Mouse (Mus musculus) forebrain, embryonic 11.5 days (tissue): ENCODE data around the gene Cdsn. TPM values are rescaled to one million over a fixed set of nuclear protein-coding genes. Genes with fewer than 3 reads are reported as not detected.

Experiments used
- ATAC-seq: fragments of 200-750 bp; cut with Nextera tagmentation; replicated peaks from 2 replicates; pipeline ENCODE4 v1.8.0; 2017; ENCODE audit warnings: moderate TSS enrichment; ENCODE audit not compliant: low FRiP score
- DNase-seq: peaks from one replicate; pipeline ENCODE4 v3.0.0-alpha.2; 2017; ENCODE audit warnings: low spot score
- H3K27ac ChIP-seq: fragments of 300-500 bp; sonication (generic); 2 replicates; pipeline ENCODE4 v1.5.1; 2014; ENCODE audit warnings: low read depth, low read length
- H3K27me3 ChIP-seq: fragments of 300-500 bp; sonication (generic); 2 replicates; pipeline ENCODE4 v1.6.1; 2014; ENCODE audit warnings: mild to moderate bottlenecking, low read length, mixed read lengths; ENCODE audit not compliant: control insufficient read depth, insufficient read depth
- H3K36me3 ChIP-seq: fragments of 300-500 bp; sonication (generic); 2 replicates; pipeline ENCODE4 v1.6.1; 2014; ENCODE audit warnings: mild to moderate bottlenecking, low read length, moderate library complexity, mixed read lengths; ENCODE audit not compliant: control insufficient read depth, insufficient read depth
- H3K4me1 ChIP-seq: fragments of 300-500 bp; sonication (generic); replicated peaks from 2 replicates; pipeline ENCODE4 v1.6.1; 2014; ENCODE audit warnings: low read length, mixed read lengths; ENCODE audit not compliant: control insufficient read depth, insufficient read depth
- H3K4me2 ChIP-seq: fragments of 300-500 bp; sonication (generic); 2 replicates; pipeline ENCODE4 v1.6.1; 2014; ENCODE audit warnings: low read depth, mild to moderate bottlenecking, low read length, moderate library complexity, mixed read lengths; ENCODE audit not compliant: severe bottlenecking
- H3K4me3 ChIP-seq: fragments of 300-500 bp; sonication (generic); 2 replicates; pipeline ENCODE4 v1.5.1; 2014; ENCODE audit warnings: low read depth, low read length
- H3K9ac ChIP-seq: fragments of 300-500 bp; sonication (generic); 2 replicates; pipeline ENCODE4 v1.6.1; 2014; ENCODE audit warnings: low read length
- H3K9me3 ChIP-seq: fragments of 300-500 bp; sonication (generic); 2 replicates; pipeline ENCODE4 v1.6.1; 2016; ENCODE audit warnings: low read length, mixed read lengths; ENCODE audit not compliant: control insufficient read depth
- WGBS: fragments of 180-500 bp; shearing (Covaris S2); extraction: QIAGEN DNeasy Blood & Tissue Kit; methylation state at CpG from one replicate; pipeline ENCODE4 v1.1.7; 2014; 5-methylcytosine and 5-hydroxymethylcytosine counted together
- polyA plus RNA-seq: library from polyadenylated mRNA; unstranded; fragments of >200 nt; fragmentation: Nextera tagmentation; extraction: Ambion mirVana; gene quantifications from 2 replicates; pipeline ENCODE4 v1.2.1, GENCODE M21; 2014

The Cdsn gene
- polyA plus RNA-seq, 1 experiment from 2014 or later, result not detected

GRCm38 (mm10) chr17:35524354-35524753 is 27.6 kb upstream of the Cdsn start:
- no peak overlapping the region for H3K4me3 ChIP-seq
- H3K27me3 ChIP-seq, result no peaks in the 10 kb centered on the region
- ATAC-seq (no peak), DNase-seq (no peak)
- no peaks in the 10 kb centered on the region; the same call in 1 of the 2 replicates for H3K36me3 ChIP-seq
- H3K27ac ChIP-seq, result no peak overlapping the region
- H3K9me3 ChIP-seq, result no peaks in the 10 kb centered on the region
- no peak overlapping the region for H3K4me2 ChIP-seq
- H3K4me1 ChIP-seq, result no peaks in the 10 kb centered on the region
- WGBS, result 89% methylated on average over 9 of the region's 9 CpGs
- no peak overlapping the region for H3K9ac ChIP-seq

DNA sequence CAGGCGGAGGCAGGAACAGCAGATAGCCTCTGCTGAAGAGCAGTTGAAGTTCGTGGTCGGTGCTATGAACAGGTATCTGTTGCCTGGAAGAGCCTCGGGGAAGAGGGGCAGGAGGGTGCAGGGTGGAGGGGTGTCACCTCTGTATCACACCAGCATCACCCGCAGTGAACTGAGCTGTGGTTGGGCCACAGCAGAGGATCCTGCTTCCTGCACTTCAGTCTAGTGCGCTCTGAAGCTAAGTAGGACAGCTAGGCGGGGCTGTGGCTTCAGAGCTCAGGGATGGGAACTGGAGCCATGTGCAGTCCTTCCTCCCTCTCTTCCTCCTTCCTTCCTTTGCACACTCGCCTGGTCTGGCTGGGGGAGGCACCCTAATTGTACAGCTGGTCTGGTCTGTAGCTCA is 25.3 kb upstream of the Cdsn start:
- H3K9me3 ChIP-seq, result no peaks in the 10 kb centered on the region
- no peak overlapping the region for H3K4me2 ChIP-seq
- 81% methylated on average over 8 of the region's 8 CpGs for WGBS
- H3K27me3 ChIP-seq, result no peaks in the 10 kb centered on the region
- H3K4me1 ChIP-seq, result no peaks in the 10 kb centered on the region
- H3K9ac ChIP-seq, result no peak overlapping the region
- H3K27ac ChIP-seq, result no peak overlapping the region
- no peak for DNase-seq
- H3K4me3 ChIP-seq, result no peak overlapping the region
- no peaks in the 10 kb centered on the region; the same call in 1 of the 2 replicates for H3K36me3 ChIP-seq
- ATAC-seq, result no peak

DNA sequence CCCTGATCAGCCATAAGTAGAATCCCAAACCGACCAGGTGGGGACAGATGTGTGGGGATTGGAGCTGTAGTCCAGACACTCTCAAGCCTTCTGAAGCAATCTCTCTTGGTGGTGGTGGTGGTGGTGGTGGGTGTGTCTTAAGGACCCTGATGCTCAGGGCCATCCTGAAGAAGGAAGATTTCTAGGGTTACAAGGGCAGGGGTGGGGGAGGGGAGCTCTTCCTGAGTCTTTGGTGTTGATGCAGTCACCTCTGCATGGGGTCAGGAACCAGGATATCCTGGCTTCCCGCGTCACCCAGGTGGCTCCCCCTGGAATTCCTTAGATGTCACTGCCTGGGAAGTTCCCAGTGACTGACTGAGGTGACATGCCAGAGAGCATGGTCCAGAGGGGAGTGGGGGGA is 19.6 kb upstream of the Cdsn start:
- no peaks in the 10 kb centered on the region for H3K4me1 ChIP-seq
- H3K27ac ChIP-seq, result no peak overlapping the region
- no peak overlapping the region for H3K4me3 ChIP-seq
- 26% methylated on average over 3 of the region's 3 CpGs for WGBS
- H3K36me3 ChIP-seq, result no peaks in the 10 kb centered on the region
- no peak for DNase-seq
- H3K27me3 ChIP-seq, result no peaks in the 10 kb centered on the region
- H3K9ac ChIP-seq, result no peak overlapping the region
- H3K4me2 ChIP-seq, result no peak overlapping the region
- ATAC-seq, result no peak
- H3K9me3 ChIP-seq, result no peaks in the 10 kb centered on the region

- Histone ChIP-seq H3K27me3 (no peaks in the 10 kb centered on the region), H3K4me3 (no peak within 1 kb of the TSS), H3K4me1 (no peaks in the 10 kb centered on the region), H3K36me3 (no peaks in the 10 kb centered on the region), H3K9ac (no peak within 1 kb of the TSS), H3K27ac (no peak within 1 kb of the TSS), H3K9me3 (no peaks in the 10 kb centered on the region), H3K4me2 (no peak within 1 kb of the TSS)
- WGBS, result 54% methylated on average over 7 of the region's 7 CpGs
- ATAC-seq (no peak), DNase-seq (no peak)
Measured at GRCm38 (mm10) chr17:35532901-35533300, 19.0 kb upstream of the Cdsn start, which contains the start of gene Psors1c2. Gene Psors1c2 (plus strand): TSS chr17:35533201.

DNA sequence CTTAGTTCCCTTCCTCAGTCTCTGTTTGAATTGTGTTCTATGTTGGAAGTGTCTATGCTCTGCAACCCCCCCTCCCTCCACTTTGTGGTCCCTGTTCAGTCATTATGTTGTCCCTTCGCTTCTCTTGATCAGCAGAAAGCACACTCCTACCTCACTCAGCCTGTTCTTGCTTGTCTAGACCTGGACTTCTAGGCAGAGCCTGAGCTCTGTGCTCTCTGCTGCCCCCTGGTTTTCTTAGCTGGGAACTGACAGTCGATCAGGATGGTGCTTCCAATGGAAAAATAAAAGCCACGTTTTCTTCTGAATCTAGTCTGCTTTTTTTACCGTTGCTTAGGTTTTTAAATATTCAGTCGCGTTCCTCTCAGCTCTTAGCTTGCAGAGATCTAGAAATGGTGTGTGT is 17.6 kb upstream of the Cdsn start:
- Histone ChIP-seq H3K36me3 (no peaks in the 10 kb centered on the region), H3K4me2 (no peak overlapping the region), H3K9ac (no peak overlapping the region), H3K27me3 (no peaks in the 10 kb centered on the region), H3K4me1 (no peaks in the 10 kb centered on the region), H3K4me3 (no peak overlapping the region), H3K9me3 (no peaks in the 10 kb centered on the region), H3K27ac (no peak overlapping the region)
- ATAC-seq (no peak), DNase-seq (peak; percentile 83)
- 11% methylated on average over 6 of the region's 6 CpGs for WGBS

GRCm38 (mm10) chr17:35537421-35537820 is 14.5 kb upstream of the Cdsn start:
- WGBS, result 89% methylated on average over 4 of the region's 4 CpGs
- Histone ChIP-seq H3K4me3 (no peak overlapping the region), H3K27me3 (no peaks in the 10 kb centered on the region), H3K9ac (no peak overlapping the region), H3K9me3 (no peaks in the 10 kb centered on the region), H3K27ac (no peak overlapping the region), H3K36me3 (no peaks in the 10 kb centered on the region), H3K4me2 (no peak overlapping the region), H3K4me1 (no peaks in the 10 kb centered on the region)
- ATAC-seq, result no peak
- no peak for DNase-seq

DNA sequence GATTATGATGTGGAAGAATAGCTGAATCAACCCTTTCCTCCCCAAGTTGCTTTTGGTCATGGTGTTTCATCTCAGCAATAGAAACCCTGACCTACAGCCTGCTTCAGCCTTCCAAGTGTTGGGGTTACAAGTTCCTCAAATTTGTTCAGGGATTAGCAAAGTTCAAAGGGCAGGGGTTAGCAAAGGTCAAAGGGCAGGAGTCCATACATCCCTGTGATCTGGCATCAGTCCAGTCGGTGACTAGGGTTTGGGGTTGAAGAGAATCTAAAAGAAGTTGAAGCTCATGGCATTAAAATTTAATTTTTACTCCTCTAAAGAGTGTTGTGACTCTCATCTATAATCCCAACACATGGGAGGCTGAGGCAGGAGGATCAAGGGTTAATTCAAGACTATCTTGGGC is 13.5 kb upstream of the Cdsn start:
- 84% methylated on average over 1 of the region's 1 CpGs for WGBS
- H3K9ac ChIP-seq, result no peak overlapping the region
- H3K36me3 ChIP-seq, result no peaks in the 10 kb centered on the region
- ATAC-seq (no peak), DNase-seq (no peak)
- no peaks in the 10 kb centered on the region for H3K4me1 ChIP-seq
- no peak overlapping the region for H3K4me2 ChIP-seq
- no peak overlapping the region for H3K27ac ChIP-seq
- no peaks in the 10 kb centered on the region for H3K27me3 ChIP-seq
- no peaks in the 10 kb centered on the region for H3K9me3 ChIP-seq
- H3K4me3 ChIP-seq, result no peak overlapping the region

- Histone ChIP-seq H3K4me1 (no peaks in the 10 kb centered on the region), H3K36me3 (no peaks in the 10 kb centered on the region), H3K27ac (no peak overlapping the region), H3K9me3 (no peaks in the 10 kb centered on the region), H3K9ac (no peak overlapping the region), H3K4me2 (no peak overlapping the region), H3K27me3 (no peaks in the 10 kb centered on the region), H3K4me3 (no peak overlapping the region)
- ATAC-seq, result no peak
- 56% methylated on average over 10 of the region's 10 CpGs for WGBS
- no peak for DNase-seq
Measured at GRCm38 (mm10) chr17:35539540-35539939, 12.4 kb upstream of the Cdsn start.

DNA sequence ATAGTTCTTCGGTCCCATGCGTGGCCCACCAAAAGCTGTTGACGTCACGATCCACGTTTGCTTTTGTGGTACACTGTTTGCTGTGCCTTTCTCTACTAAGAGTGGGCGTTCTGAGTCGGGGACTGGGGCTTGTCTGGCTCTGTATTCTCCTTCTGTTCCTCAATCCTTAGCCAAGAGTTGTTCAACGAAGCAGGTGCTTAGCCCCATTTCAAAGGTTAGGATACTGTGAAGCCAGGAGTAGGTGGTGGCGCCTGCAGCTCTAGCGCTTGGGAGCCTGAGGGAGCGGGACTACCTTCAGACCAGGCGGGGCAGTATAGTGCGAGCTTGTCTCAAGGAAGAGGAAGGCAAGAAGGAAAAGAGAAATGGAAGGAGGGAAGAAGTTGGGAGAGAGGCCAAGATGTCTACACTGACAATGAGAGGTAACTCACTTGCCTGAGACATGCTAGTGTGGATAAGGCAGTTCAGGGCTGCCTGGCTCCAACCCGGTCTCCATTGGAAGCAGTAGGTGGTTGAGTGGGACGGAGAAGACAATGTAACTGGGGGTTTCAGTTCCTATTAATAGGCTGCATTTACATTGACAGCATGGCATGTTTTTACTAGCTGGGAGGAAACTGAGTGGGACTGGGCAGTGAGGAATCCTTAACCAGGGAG is 9.0 kb upstream of the Cdsn start:
- Histone ChIP-seq H3K4me3 (no peak overlapping the region), H3K36me3 (no peaks in the 10 kb centered on the region), H3K9ac (no peak overlapping the region), H3K4me2 (no peak overlapping the region), H3K27ac (no peak overlapping the region), H3K27me3 (no peaks in the 10 kb centered on the region), H3K4me1 (0 out of 2 replicates have a peak, but pooled peaks cover 2% of the 10 kb centered on the region), H3K9me3 (no peaks in the 10 kb centered on the region)
- 74% methylated on average over 15 of the region's 15 CpGs for WGBS
- no peak for ATAC-seq
- DNase-seq, result no peak
